Mouse (Mus musculus): Measurements from ENCODE around the gene Shc2. TPM values are rescaled to one million over a fixed set of nuclear protein-coding genes. Genes with fewer than 3 reads are reported as not detected.

The Shc2 gene
- total and polyA plus RNA-seq, 3 experiments: not detected

GRCm38 (mm10) chr10:79645711-79646110 lies 8.0 kb upstream of the Shc2 start, which contains the start of gene Odf3l2:
Odf3l2 (minus strand) TSS chr10:79645738.
- no peaks in the 10 kb centered on the region for H3K36me3 ChIP-seq (ENCODE audit: control insufficient read depth in 1 of 2, insufficient read depth in 2 of 2, low read length in 2 of 2)
- H3K4me3 ChIP-seq (ENCODE audit: control insufficient read depth in 1 of 2, insufficient read depth in 1 of 2, low read depth in 2 of 2, low read length in 2 of 2): no peak within 1 kb of the TSS
- no peaks in the 10 kb centered on the region for H3K27me3 ChIP-seq (ENCODE audit: control insufficient read depth in 1 of 2, insufficient read depth in 2 of 2, low read length in 2 of 2)
- no peak within 1 kb of the TSS for H3K27ac ChIP-seq (ENCODE audit: control insufficient read depth, low read depth, low read length)
- H3K9me3 ChIP-seq (replicated peaks; ENCODE audit: insufficient read depth, low read length): no peaks in the 10 kb centered on the region
- TF ChIP-seq KAT2A (conservative IDR thresholded peaks at IDR 0.05; ENCODE audit: low read depth, low read length) (no peak), MYC (IDR thresholded peaks at IDR 0.05; ENCODE audit: low read depth, low read length) (no peak), MAFK (IDR thresholded peaks at IDR 0.05; ENCODE audit: borderline replicate concordance, low read depth, low read length) (no peak), CHD2 (IDR thresholded peaks at IDR 0.05; ENCODE audit: low read length) (no peak), MEF2A (IDR thresholded peaks at IDR 0.05; ENCODE audit: extremely low read depth, insufficient replicate concordance, low read depth, low read length, poor library complexity, severe bottlenecking) (no peak), RCOR1 (IDR thresholded peaks at IDR 0.05; ENCODE audit: low read depth, low read length) (no peak), TCF12 (IDR thresholded peaks at IDR 0.05; ENCODE audit: low read depth, low read length) (no peak), SMC3 (IDR thresholded peaks at IDR 0.05; ENCODE audit: low read depth, low read length) (no peak), CHD1 (IDR thresholded peaks at IDR 0.05; ENCODE audit: low read depth, low read length) (no peak), TAL1 (IDR thresholded peaks at IDR 0.05; ENCODE audit: low read length) (no peak), USF2 (IDR thresholded peaks at IDR 0.05; ENCODE audit: borderline replicate concordance in 1 of 2, insufficient read depth in 1 of 2, low read depth in 1 of 2, low read length in 2 of 2) (no peak), UBTF (IDR thresholded peaks at IDR 0.05; ENCODE audit: borderline replicate concordance, insufficient read depth, low read depth, low read length) (no peak), POLR2AphosphoS2 (IDR thresholded peaks at IDR 0.05; ENCODE audit: low read length) (no peak), RAD21 (IDR thresholded peaks at IDR 0.05; ENCODE audit: low read depth, low read length) (no peak), ZKSCAN1 (IDR thresholded peaks at IDR 0.05; ENCODE audit: low read depth, low read length) (no peak), TBP (IDR thresholded peaks at IDR 0.05; ENCODE audit: low read depth, low read length) (no peak), JUND (IDR thresholded peaks at IDR 0.05; ENCODE audit: low read depth, low read length) (no peak), HCFC1 (IDR thresholded peaks at IDR 0.05; ENCODE audit: low read depth, low read length) (no peak), MXI1 (IDR thresholded peaks at IDR 0.05; ENCODE audit: low read depth, low read length) (no peak)
- H3K9ac ChIP-seq (ENCODE audit: control insufficient read depth, low read depth, low read length, poor library complexity, severe bottlenecking): no peak within 1 kb of the TSS
- DNase-seq (ENCODE audit: low read depth, low spot score): no peak
- H3K79me2 ChIP-seq (ENCODE audit: control insufficient read depth, insufficient read depth, low read length, poor library complexity): no peaks in the 10 kb centered on the region
- H3K4me1 ChIP-seq (ENCODE audit: control insufficient read depth in 1 of 2, insufficient read depth in 2 of 2, low read length in 2 of 2): no peaks in the 10 kb centered on the region

DNA sequence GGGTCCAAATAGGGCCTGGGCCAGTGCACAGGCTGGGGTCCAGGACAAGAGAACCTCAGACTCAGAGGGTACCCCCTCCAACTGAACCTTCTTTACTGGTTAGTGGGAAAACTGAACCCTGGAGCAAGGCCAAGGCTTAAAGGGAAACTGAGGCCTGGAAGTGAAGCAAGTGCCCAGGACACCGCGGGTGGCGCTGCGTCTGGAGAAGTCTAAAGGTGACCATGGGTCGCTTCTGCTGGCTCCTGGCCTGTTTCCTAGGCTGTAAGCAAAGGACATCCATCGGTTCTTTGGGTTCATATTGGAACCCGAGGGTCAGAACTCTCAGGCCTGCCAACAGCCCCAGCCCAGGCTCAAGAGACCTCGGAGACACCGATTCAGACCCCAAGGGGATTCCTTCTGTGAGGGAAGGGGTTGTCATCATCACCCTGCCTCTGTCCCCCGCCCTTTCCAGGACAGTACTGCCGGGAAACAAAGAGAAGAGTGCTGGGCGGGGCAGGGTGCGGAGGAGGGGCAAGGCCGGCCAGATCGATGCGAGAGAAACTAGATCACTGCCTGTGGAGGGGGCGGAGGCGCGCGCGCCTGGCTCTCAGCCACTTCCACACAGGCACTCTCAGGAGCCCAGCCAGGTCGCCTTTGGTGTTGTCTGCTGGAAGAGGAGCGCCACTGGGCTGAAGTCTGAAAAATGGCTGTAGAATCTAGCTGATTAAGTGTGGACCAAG lies 927 bp upstream of the Shc2 start:
- Histone ChIP-seq H3K79me2 (ENCODE audit: control insufficient read depth, insufficient read depth, low read length, poor library complexity) (no peaks in the 10 kb centered on the region), H3K36me3 (ENCODE audit: control insufficient read depth in 1 of 2, insufficient read depth in 2 of 2, low read length in 2 of 2) (no peaks in the 10 kb centered on the region), H3K4me3 (ENCODE audit: control insufficient read depth in 1 of 2, insufficient read depth in 1 of 2, low read depth in 2 of 2, low read length in 2 of 2) (no peak overlapping the region), H3K4me1 (ENCODE audit: control insufficient read depth in 1 of 2, insufficient read depth in 2 of 2, low read length in 2 of 2) (no peaks in the 10 kb centered on the region), H3K9me3 (replicated peaks; ENCODE audit: insufficient read depth, low read length) (no peaks in the 10 kb centered on the region), H3K27me3 (ENCODE audit: control insufficient read depth in 1 of 2, insufficient read depth in 2 of 2, low read length in 2 of 2) (no peaks in the 10 kb centered on the region), H3K9ac (ENCODE audit: control insufficient read depth, low read depth, low read length, poor library complexity, severe bottlenecking) (no peak overlapping the region), H3K27ac (ENCODE audit: control insufficient read depth, low read depth, low read length) (no peak overlapping the region)
- TF ChIP-seq BHLHE40 (IDR thresholded peaks at IDR 0.05; ENCODE audit: borderline replicate concordance, low read depth, low read length) (no peak), POLR2AphosphoS2 (IDR thresholded peaks at IDR 0.05; ENCODE audit: low read length) (no peak), MYC (IDR thresholded peaks at IDR 0.05; ENCODE audit: low read depth, low read length) (no peak), CHD1 (IDR thresholded peaks at IDR 0.05; ENCODE audit: low read depth, low read length) (no peak), RAD21 (IDR thresholded peaks at IDR 0.05; ENCODE audit: low read depth, low read length) (no peak), MXI1 (IDR thresholded peaks at IDR 0.05; ENCODE audit: low read depth, low read length) (no peak), GATA1 (IDR thresholded peaks at IDR 0.05; ENCODE audit: low read depth, low read length) (no peak), ETS1 (IDR thresholded peaks at IDR 0.05; ENCODE audit: low read depth, low read length) (no peak), RCOR1 (IDR thresholded peaks at IDR 0.05; ENCODE audit: low read depth, low read length) (no peak), ZMIZ1 (IDR thresholded peaks at IDR 0.05; ENCODE audit: low read depth, low read length) (no peak), POLR2A (IDR thresholded peaks at IDR 0.05; ENCODE audit: control insufficient read depth in 1 of 2, insufficient read depth in 1 of 2, low read depth in 1 of 2, low read length in 2 of 2, poor library complexity in 1 of 2) (no peak), CHD2 (IDR thresholded peaks at IDR 0.05; ENCODE audit: low read length) (no peak), UBTF (IDR thresholded peaks at IDR 0.05; ENCODE audit: borderline replicate concordance, insufficient read depth, low read depth, low read length) (no peak), KAT2A (conservative IDR thresholded peaks at IDR 0.05; ENCODE audit: low read depth, low read length) (no peak), MAX (IDR thresholded peaks at IDR 0.05; ENCODE audit: low read length) (no peak), ELF1 (IDR thresholded peaks at IDR 0.05; ENCODE audit: low read depth, low read length) (no peak), TCF12 (IDR thresholded peaks at IDR 0.05; ENCODE audit: low read depth, low read length) (no peak), ZC3H11A (IDR thresholded peaks at IDR 0.05; ENCODE audit: low read depth, low read length) (no peak), SIN3A (IDR thresholded peaks at IDR 0.05; ENCODE audit: low read length) (no peak)
- no peak for DNase-seq (ENCODE audit: low read depth, low spot score)
